Mouse (Mus musculus) gonadal fat pad, adult 2 months (tissue): ENCODE data around the gene Shank2. TPM values are rescaled to one million over a fixed set of nuclear protein-coding genes. Genes with fewer than 3 reads are reported as not detected.

Experiments used
- DNase-seq: peaks from one replicate; pipeline ENCODE4 v3.0.0-alpha.2; 2012; ENCODE audit warnings: low read depth
- polyA plus RNA-seq: library from polyadenylated mRNA; depleted of rRNA; stranded (reverse); fragments of >200 nt; gene quantifications from 2 replicates; pipeline ENCODE4 v1.2.3, GENCODE M21; 2012

Shank2 gene
- polyA plus RNA-seq, 1 experiment: 0.34 TPM

DNA sequence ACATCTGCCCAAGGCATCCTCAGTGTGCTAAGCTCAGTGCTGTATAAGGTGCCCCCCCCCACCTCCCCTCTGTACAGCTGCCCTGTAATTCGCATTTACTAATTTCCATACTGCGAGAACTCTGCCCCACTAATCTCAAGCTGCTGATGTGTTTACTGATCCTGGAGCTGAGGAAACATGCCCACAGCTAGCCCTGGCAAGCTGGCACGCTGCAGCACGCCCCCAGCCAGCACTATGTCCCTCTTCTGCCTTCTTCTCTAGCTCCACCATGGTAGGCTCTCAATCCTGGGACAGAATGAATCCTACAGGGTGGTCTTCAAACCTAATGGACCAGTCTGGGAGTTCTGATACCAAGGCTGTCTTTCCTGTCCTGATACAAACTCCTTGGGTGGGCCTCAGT, 267.1 kb downstream of the Shank2 start:
- no peak for DNase-seq

DNA sequence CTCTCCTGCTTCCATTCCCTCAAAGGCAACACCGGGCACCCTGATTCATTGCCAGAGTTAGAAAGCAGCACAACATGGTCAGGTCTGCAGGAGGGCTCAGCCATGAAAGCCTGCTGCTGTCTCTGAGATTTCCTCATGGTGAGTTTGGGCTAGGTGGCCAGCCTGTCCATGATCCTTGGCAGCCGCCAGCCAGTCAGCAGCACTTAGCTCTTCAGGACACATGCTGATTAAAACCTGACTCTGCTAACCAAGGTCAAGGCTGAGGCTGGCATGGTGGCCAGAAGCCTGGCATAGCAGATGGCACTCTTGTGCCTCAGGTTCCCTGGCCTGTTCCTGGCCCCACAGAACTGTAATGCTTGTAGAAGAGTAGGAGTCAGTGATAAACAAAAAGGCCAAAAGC, 269.3 kb downstream of the Shank2 start:
- no peak for DNase-seq

DNA sequence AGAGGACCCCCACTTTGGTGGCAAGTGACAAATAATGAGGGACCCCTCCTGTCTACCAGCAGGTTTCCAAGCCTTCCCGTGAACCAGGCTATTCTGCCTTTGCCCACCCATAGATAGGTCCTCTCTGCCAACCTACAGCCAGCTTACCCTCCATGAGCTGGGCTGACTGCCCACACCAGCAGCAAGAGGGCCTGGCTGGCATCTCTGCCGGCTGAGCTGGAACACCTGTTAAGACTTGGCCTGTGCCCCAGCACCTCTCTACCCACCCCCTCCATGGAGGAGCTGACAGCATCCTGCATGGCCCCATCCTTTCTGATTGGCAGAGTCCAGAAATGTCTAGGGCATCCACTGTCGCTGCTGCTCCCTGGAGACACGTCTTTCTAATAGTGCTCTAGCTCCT, 277.0 kb downstream of the Shank2 start:
- no peak for DNase-seq

DNA sequence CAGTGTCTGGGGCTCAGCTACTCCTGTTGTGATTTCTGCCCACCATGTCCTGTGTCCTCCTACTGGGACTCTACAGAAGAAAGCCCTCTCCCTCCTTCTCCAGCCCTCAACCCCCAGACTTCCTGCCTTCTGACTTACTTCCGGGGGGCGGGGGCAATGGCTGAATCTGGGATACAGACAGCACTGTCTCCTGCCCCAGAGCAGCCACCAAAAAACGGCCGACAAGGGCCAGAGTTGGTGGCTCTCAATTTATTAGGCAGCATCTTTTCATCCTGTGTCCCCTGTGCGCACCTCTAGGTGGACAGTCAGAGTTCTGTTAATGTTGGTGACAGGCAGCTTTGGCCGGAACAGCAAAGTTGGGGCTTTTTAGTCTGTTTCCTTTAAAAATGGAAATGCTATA, 282.0 kb downstream of the Shank2 start:
- DNase-seq: no peak

DNA sequence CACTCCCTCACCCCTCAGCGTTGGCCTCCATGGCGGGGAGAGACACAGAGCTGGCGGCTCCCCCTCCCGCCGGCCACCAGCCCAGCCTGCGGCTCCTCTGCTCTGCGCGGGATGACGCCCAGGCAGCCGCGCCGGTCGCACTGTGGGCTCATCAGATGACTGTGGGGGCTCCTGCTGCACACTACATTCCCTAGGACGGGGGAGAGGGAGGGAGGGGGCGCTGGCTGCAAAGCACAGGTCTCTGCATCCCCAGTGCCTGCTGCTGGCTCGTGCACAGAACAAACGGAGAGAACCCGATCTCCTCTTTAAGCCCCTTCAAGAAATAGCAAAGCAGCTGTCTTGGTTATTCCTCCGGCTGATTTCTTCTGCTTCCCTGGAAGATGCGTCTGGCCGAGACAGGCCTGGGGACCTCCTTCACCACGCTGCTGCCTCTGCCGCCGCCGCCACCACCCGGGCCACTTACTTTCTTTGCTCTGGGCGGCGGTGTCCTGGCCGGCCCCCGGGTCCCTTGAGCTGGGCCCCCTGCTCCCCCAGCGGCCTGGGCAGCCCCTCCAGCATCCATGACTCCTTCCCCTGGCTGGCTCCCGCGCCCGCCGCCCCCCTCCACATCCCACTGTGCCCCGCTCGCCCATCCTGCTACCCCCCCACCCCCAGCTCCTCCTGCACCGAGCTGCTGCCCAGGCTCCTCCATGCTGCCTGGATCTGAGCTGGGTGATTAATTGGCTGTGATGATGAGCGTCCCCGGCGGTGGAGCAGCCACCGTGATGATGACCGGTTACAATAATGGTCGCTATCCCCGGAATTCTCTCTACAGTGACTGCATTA, 282.7 kb downstream of the Shank2 start:
- DNase-seq: no peak

DNA sequence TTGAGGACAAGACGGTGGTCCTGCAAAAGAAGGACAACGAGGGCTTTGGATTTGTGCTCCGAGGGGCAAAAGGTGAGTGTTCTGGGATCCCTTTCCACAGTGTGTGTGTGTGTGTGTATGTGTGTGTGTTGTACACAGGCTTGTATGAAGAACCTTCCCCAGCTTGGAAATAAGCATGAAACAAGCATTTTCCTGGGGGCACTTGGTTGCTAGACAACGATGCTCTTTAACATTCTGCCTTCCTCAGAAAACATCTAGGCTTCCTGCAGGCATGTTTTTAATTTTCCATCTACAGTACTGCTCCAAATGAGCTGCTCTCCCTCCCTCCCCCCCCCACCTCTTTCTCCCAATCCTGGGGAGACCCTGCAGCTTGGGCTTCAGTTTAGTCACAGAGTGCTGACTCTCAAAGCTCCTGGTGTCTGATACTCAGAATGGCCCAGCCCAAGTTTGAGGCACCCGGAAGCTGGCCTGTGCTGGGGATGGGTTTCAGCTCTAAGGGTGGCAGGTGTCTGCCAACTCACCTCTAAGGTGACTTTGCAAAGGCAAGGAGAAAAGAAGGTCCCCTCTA, 283.4 kb downstream of the Shank2 start:
- DNase-seq: no peak

DNA sequence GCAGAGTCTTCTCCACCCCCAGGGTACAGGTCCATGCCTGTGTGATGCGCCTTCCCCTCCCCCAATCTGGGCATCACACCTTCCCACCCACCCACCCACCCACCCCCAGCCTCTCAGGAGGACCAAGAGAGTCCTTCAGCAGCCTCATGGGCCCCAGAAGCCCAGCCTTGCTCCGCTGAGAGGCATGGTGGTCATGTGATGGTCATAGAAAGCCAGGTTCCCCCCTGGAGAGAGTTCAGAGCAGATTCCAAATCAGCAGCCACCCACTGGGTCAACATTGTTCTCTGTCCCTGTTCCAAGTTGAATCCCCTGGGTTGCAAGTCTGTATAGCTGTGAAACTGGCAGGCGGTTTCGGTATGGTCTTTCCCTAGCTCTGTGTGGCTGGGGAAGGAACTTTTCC, 284.2 kb downstream of the Shank2 start:
- DNase-seq: no peak

DNA sequence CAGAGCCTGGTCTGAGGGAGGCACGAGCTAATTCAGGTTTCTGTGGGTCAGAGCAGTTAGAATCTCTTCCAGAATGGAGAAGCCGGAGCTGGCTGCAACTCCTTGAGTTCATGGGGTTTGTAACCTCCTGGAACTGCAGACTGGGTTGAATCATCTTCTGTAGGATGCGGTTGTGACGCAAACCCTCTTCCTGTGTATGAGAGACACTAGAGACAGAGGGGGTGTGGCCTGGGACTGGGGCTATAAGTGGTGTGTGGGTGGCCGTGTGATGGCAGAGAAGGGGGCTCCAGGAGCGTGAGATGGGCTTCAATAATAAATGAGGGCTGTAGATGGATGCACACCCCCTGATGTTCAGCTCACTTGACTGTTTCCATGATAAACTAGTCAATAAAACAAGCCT, 286.3 kb downstream of the Shank2 start:
- DNase-seq: no peak

DNA sequence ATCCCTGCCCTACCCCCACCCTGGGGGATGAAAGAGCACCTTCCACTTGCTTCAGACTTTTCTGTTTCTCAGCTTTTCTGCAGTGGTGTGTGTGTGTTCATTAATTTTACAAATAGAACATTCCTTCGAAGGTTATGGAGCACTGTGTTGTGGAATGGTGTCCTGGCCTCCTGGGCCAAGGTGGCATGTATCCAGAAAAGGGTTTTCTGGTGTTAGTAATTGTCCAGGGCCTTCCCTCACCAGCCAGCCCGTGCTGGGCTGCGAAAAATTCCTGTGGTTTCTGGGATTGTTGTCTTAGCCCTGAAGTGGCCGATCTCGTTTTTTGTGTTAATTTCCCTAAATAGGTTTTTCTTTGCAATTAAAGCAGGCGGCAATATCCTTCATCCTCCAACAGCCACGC, 289.8 kb downstream of the Shank2 start:
- DNase-seq: no peak

DNA sequence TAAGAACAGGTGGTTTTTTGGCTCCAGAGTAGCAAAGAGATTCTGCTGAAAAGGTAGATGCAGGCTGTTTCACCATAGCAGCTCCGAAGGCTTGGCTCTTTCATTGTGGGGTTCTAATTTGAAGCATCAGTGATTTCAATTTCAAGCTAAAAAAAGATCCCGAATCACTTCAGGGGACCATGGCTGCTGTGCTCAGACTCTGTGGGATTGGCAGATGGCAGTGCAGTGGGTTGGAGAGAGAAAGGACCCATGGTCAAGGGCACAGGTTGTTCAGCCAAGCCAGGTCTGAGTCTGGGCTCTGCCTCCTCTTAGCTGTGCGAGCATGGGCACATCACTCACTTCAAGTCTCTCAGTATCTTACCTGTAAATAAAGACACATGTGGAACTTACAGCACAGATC, 291.9 kb downstream of the Shank2 start:
- DNase-seq: no peak

DNA sequence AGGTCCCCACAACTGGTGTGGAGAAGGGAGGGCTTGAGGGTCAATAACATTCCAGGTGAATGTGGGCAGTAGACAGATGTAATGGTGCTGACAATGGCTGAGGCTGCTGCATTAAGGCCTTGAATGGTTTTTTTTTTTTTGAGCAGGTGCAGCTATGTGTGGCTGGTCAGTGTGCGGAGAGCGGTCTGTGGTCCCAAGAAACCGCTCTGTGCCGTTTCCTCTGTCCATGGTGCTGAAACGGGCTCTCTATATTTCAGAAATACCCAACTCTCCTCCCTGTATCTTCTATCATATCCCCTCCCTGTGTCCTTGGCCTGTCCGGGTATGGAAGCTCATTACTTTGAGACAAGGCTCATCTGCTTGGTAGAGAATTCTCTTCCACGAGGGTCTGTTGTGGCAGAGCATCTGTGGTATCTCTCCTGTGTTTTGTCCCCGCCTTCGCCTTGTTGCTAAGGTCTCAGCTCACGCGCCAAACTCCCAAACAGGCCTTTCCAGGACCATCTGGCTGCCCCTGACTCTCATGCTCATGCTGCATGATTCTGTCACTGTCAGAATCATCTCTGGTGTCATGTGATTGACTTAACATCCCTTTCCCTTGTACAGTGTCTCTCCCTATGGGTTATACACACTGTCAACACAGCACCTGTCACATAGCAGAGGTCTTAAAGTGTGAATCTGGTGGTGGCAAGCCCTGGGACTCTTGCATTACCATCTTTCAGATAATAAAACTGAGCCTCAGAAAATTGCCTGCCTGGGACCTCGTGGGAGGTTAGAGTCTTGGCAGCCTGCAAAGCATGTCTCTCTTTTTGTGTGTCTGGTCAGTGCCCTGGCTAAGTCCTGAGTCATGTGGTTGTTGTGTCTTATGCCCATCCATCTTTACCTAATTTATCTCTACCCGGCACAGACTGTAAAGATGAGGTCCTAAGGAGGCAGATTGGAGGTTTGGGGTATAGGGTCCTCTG, 292.8 kb downstream of the Shank2 start:
- DNase-seq: no peak

DNA sequence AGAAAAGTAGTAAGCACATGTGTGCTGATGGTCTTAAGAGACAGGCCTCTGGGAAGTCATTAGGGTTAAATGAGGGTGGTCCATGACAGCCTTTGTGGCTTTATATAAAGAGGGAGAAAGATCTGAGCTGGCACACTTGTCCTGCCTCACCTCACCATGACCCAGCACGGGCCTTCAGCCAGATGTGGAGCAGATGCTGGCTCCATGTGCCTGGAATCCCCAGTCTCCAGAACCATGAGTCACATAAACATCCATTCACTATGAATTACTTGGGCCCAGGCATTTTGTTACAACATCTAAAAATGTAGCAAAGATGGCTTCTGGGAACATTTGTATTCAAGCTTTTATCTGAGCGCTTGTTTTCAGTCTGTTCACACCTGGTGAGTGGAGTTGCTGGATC, 297.6 kb downstream of the Shank2 start:
- DNase-seq: no peak

DNA sequence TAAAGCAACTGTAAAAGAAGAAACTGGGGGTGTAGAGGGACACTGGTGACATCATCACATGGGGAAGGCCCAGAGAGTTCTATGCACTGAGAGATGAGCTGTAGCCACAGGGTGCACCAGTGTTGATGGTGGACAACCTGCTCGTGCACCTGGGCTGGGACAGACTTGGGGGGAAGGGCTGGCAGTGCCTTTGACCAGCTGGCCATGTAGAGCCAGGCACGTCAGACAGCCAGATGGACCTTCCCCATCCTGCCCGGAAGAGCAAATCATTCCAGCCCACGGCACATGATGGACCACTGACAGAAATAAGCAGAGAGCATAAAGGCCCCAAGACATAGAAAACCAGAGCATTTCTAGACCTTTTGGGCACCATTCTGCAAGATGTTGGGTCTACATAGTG, 299.9 kb downstream of the Shank2 start:
- no peak for DNase-seq

DNA sequence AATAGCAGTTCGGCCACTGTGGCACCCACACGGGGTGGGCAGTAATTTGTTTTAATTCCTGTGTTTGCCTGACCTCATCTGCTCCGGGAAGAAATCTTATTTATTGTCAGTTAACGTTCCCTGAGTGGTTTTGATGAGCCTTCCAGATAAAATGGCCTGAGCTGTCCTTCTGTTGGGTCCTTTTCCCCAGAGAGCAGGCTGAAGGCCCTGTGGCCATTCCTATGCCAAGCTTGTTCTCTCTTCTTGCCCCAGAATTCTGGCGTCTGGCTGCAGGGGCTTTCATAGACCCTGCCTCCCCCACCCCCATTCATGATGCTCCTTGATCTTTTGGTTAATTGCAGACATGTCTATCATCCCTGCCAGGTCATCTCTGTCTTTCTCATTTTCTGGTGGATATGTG, 300.8 kb downstream of the Shank2 start:
- DNase-seq: no peak

DNA sequence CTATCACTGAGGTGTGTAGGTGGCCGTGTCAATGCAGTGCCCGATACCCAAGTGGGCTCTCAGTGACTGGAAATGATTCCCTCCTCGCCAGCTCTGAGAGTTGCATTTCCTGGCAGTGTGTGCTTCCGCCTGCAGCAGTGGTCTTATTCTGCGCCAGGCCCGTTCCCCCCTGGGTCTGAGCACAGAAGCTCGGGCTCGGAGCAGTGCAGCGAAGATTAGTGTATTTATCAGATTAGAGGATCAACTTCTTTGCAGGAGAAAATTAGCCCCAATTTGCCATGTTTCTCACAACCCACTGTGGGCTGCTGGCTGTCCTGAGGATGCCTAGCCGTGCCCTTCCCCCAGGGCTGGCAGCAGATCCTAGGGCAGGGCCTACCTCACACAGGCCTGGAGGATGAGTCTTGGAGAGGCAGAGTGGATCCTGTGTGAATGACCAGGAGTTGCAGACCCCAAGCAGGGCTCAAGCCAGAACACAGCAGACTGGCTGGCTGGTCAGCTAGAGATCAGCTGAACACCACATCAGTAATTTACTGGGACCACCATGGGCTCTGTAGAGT, 306.2 kb downstream of the Shank2 start:
- no peak for DNase-seq

DNA sequence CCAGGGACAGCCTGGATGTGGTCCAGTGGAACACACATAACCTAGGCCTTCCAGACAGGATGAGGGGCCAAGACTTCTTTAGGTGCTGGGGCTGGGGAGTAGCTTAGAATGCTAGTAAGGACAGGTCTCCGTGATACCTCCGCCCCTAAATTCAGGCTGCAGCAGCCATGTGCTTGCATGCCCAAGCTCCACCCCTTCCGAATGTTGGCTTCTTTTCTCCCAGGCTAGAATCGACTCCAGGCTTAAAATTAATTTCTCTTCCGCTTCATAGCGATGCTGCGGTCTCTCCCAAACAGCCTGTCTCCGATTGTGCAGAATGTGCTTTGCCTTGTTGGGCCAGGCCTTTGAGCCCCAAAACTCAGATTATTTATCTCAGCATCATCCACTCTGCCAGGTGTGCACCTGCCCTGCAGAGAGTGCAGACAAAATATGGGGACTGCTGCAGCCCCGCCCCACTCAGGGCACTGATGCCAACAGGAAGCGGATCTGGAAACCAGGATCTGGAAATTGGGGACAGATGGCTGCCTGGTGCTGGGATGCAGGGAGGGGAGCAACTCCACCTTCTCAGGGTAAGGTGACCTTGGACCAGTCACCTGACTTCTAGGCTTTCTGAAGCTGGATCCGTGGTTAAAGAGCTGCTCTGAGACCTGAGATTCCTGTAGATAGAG, 312.8 kb downstream of the Shank2 start:
- no peak for DNase-seq

DNA sequence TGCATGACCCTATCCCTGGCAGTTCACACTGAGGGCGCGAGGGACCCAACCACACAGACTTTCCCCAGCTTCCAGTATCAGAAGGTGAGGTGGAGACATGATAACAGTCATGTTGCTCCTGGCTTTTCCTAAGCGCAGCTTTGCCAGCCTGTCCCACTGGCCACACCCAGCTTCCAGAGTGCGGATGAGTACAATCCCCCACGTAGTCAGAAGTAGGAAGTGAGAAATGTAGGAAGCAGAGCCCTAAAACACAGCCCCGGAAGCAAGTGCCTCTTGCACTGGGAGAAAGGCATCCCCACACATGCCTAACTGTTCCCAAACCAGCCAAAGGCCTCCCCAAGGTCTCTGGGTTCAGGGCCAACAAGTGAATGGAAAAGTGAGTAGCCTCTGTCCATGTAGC, 314.5 kb downstream of the Shank2 start:
- DNase-seq: no peak

DNA sequence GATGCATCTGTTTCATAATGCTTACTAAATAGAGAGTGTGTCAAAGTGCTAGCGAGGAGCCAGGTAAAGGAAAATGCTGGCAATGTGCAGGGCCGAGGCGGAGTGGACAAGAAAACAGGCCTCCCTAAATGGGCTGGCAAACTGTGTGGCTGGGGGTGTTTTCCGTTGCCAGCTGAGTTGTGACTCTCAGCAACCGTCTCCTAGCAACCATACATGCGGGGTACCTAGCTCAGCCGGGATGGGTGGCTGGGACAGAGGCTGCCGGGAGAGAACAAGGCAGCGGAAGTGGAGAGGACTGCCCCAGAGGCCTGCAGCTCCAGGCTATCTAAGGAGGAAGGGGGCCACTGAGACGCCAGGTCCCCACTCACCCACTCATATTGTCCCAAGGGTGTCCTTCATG, 315.1 kb downstream of the Shank2 start:
- DNase-seq: no peak

DNA sequence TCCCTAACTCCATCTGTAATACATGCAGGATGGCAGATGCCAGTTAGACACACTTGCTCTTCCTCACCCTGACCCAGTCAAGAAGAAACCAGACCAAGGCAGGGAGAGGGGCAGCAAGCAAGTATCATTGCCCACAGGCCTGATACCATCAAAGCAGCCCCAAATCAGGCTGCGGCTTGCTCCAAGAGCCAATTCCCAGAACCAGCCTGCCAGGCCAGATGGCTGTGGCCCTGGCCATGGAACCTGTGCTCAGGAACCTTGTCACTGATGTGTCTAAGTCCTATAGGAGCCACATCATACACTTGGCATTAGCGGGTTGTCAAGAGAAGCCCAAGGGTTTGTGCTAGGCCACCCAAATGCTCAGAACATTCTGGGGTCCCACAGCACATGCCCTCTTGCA, 322.3 kb downstream of the Shank2 start:
- no peak for DNase-seq

DNA sequence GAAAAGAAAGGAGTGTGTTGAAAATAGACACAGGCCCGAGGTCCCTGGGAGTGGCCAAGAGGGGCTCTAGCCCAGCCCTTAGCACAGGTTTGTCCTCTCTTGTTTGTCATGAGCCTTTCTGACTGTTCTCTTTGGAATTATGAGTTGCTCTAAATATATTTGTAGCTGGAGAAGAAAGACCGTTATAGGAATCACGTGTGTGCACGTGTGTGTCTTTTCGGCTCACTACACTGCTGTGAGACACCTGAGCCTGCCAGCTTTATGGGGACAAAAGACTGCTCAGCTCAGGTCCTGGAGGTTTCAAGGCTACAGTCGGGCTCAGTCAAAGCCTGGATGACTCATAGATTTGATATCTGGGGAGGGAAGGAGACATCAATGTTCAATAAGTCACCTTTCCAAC, 323.1 kb downstream of the Shank2 start:
- DNase-seq: no peak

DNA sequence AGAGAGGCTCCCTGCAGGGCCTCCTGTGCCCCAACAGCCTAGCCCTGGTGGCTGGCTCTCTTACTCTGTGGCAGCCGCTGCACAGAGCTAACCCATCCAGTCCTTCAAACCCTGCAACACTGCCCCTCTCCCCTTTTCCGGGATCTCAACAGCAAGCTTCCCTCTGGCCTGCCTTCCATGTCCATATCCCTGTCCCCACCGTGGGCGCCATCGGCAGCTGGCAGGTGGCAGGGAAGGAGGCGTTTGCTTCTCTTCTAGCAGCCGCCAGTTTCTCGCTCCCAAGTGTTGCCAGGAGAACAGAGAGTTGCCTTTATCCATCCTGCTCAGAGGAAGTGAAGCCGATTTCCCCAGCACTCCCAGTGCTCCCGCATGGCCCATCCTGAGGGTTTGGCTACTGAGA, 323.9 kb downstream of the Shank2 start:
- DNase-seq: no peak

DNA sequence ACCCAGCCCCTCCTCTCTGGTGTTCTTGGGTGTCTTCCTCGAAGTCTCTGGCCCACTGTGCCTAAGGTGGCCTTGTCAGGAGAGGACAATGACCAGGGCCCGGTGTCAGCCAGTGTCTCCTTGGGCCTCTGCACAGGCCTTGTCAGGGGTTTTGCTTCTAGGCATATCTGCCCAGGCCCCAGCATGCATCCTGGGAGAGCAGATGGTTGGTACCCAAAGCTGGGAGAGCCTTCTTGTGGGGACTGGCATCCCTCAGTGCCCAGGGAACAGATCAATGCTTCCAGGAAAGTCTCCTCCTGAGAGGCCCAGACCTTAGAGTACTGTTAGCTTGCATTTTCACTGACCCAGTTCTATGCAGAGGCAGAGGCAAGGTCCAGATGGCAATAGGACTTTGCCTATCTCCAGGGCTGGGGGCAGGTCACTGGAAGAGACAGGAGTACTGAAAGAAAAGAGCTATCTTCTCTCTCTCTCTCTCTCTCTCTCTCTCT, 327.7 kb downstream of the Shank2 start:
- no peak for DNase-seq
